Mouse (Mus musculus) spleen, adult 2 months (tissue): ENCODE measurements around the gene Vwf.

Source experiments
- CTCF ChIP-seq: fragments of 200-500 bp; IDR thresholded peaks from 2 replicates; pipeline ENCODE4 v1.5.1; 2011; ENCODE audit warnings: mild to moderate bottlenecking, inconsistent platforms; ENCODE audit not compliant: insufficient read depth, insufficient read length, insufficient replicate concordance; ENCODE audit errors: extremely low read depth
- POLR2A ChIP-seq: fragments of 200-500 bp; IDR thresholded peaks from 2 replicates; pipeline ENCODE4 v1.6.1; 2011; ENCODE audit warnings: low read depth, low read length, inconsistent platforms

GRCm38 (mm10) chr6:125573189-125573928, 26.8 kb downstream of the Vwf start:
- TF ChIP-seq CTCF: no peak
- peak; percentile 44; the same call in 1 of the 2 replicates for TF ChIP-seq POLR2A
